Mouse (Mus musculus) kidney, adult 2 months (tissue): ENCODE measurements at regions not wholly inside any gene's neighbourhood (a gene's known extent, or its start where the extent isn't known, plus 50 kb on each side); places are given as distances from the start of the nearest gene placed in this dataset.

ENCODE experiments used
- CTCF ChIP-seq: fragments of 200-500 bp; conservative IDR thresholded peaks from 2 replicates; pipeline ENCODE4 v1.5.1; 2011; ENCODE audit warnings: low read depth, mild to moderate bottlenecking, control low read depth, low read length, moderate library complexity, mixed read lengths; ENCODE audit not compliant: insufficient read depth, insufficient read length
- POLR2A ChIP-seq: fragments of 200-500 bp; IDR thresholded peaks from one replicate; pipeline ENCODE4 v1.6.1; 2011; ENCODE audit warnings: low read depth, low read length, control low read depth

GRCm38 (mm10) chr5:82939786-82940185 lies 415.2 kb downstream of the Tecrl start:
- TF ChIP-seq CTCF (no peak), POLR2A (no peak)
